Mouse (Mus musculus) ovary, adult 18-20 months (tissue): Measurements from ENCODE around the gene Brwd3.

Experiments used
- DNase-seq: peaks from one replicate; pipeline ENCODE4 v3.0.0; 2022; ENCODE audit warnings: low spot score, mixed read lengths

Gene Brwd3

DNA sequence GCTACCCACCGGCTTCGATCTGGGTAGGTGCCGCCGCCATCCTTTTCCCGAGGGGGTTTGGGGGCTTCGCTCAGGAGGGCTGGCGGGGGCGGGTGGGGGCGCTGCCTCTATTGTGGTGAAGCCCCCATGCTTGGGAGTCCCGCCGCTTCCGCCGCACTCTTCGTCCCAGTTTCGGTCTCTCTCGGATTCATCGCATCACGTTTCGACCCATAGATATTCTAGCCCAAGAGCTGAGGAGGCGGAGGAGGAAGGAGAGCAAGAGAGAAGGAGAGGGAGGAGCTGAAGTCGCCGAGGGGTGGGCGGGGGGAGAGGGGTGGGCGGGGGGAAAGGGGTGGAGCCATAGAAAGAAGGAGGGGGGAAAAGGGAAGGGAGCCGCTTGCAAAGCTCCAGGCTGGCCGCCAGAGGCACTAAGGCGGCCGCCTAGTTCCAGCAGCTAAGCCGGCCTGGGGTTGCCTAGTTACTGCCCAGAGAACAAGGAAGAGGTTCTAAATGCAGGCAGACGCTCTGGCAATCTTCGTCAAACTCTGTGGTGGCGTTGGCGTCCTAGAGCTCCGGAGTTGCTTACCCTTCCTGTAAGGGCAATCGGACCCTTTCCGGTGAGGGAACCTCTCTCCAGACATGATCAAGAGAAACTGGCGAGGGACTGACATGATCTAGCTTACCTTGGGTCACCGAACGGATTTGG, at the start of gene Brwd3:
Gene Brwd3 (minus strand): TSS at position 283 of the 685 bp plus-strand sequence.
- peak; percentile 91 for DNase-seq

DNA sequence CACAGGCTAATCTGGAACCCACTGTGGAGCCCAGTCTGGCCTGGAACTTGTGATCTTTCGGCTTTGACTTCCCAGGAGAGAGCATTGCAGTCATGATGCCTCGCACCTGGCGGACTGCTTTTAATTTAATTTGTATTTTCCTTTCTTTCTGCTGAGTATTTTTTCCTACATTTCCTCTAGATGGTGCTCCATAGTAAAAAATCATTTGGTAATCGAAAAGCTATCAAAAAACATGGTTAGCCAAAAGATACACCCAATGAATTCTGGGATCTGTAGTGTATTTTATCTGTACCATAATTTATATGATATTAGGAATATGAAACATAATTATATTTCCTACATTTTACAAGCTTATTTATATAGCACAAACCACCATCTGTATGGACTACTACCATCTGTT, 28.5 kb upstream of the Brwd3 start:
- no peak for DNase-seq

DNA sequence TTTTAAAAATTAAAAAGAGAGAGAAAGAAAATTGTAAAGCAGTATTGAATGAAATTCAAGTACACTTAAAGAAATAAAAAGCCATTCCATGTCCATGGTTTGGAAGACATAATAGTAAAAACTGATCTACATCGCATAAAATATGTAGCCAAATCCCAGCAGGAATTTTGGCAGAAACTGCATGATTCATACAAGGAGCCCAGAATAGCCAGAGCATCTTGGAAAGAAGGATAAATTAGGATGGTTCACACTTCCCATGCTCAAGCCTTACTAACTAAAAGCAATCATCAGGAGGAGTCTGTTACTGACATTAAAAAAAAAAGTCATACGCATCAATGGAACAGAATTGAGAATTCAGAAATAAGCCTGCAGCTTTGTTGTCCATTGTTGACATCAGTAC, 8.5 kb upstream of the Brwd3 start:
- DNase-seq: no peak

DNA sequence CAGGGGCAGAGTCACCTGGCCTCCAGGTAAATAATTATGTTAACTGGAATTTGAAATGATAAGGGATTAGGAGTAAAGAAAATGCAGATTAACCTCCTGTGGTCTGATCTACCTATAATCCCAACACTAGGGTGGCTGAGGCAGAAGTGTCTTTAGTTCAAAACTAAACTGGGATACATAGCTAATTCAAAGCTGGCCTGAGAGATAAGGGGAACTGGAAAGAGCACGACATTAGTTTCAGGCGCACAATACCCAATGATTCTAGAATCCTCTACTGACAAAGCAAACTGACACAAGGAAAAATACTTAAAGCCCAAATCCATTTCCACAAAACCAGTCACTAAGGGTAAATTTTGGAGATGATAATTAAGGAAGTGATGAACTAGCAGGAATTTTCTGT, 2.2 kb upstream of the Brwd3 start:
- no peak for DNase-seq

DNA sequence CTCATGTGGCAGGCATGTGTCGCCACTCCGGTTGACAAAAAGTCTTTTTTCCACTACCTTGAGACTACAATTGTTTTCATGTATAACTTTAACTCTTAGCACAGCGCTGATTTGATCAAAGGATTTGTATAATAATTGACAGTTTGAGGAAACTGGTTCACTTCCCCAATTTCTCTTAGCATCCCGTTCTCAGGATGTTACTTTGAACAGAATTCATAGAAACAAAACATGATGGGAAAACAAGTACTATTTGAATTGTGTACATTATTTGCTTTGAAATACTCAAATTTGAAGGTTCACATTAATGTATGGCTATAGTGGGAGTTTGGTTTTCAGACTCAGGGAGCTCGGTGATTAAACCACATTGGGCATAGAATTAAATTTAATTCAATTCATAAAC, 1.1 kb upstream of the Brwd3 start:
- DNase-seq: no peak

DNA sequence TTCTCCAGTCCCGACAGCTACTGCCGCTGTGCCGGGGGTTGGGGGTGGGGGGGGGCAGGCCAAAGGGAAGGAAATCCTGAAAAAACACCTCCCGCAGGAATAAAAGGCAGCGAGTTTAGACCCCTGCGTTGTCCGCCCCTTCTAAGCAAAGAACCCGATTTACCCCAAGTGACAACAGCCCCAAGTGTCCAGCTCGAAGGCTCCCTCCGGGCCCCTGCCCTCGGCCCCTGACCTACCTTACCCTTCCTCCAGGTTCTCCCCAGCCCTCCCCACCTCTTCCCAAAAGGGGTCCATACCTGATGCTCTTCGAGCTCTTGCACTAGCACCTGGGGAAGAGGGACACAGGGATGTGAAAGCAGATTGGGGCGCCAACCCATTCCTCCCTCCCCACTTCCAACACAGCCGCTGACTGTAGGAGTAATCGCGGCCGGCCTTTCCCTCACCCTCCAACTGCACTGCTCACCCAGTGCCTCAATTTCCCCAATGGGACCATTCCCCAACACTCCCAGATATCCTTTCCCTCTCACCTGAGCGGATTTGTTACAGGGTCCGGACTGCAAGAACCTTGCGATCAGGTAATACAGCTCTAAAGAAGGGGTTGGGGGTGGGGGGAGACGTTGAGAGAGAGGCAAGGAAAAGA, 671 bp downstream of the Brwd3 start:
- DNase-seq: no peak

DNA sequence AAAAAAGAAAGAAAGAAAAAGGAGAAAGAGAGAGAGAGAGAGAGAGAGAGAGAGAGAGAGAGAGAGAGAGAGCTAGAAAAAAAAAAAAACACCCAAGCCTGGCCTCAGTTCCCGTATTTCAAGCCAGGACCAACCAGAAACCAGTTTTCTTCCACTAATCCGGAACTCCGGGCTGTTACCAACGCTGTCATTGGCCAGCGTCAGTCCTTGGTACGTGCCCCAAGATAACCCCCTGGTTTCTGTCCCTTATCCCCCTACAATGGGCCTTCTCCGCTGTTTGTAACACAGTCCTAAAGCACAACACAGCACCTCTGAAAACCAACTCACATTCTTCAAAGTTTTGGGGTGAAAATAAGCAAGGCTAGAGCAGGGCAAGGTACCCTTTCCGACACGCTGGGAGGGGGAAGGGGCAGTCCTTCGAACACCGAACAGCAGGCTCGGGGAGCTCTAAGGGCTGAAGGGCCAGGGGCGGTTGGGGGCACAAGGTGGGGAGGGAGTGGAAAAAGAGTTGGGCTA, 1.4 kb downstream of the Brwd3 start:
- peak; percentile 71 for DNase-seq

DNA sequence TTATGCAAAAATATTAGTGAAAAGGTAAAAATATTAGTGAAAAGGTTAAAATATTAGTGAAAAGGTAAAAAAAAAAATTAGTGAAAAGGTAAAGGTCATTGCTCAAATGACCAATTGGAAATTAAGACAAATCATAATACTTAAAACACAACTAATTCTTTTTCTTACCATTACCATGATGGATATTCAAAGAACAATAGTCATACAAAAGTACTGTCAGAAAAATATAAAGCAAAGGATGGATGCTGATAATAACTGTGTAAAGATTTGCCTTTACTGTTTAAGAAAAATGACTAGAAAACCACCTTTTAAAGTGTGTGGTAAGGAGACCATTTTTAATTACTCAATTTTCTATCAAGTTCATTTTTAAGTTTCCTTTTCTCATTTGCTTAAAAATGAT, 2.9 kb downstream of the Brwd3 start:
- DNase-seq: no peak

DNA sequence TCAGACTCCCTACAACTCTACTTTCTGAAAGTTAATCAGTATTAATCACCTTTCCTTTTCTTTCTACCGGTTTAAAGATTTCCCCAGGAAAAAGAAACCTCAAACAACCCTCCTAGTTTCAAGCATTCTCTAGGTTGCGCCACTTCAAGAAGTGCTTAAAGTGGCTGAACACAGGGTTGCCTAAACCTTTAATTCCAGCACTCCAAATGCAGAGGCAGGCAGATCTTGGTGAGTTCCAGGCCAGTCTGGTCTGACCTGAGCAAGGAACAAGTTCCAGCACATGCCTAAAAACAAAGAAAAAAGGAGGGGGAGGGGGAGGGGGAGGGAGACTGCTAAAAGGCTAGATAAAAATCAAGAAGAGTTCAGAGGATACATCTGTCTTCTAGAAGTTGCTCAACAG, 6.1 kb downstream of the Brwd3 start:
- no peak for DNase-seq

DNA sequence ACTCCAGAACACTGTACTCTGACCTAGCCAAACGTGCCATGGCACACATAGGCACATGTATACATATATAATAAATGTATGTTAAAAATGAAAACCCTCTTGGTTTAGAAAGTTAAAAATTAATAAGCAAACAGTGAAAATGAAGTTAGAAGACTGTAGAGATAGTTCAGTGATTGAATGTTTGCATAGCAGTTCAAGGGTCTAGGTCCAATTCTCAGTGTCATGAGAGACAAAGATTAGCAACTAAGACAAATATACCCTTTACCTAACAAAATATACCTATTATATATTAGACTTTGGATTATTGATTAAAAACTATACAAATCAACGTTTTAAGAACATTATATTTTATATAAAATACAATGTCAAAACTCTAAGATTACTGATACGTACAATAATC, 36.9 kb downstream of the Brwd3 start:
- no peak for DNase-seq

DNA sequence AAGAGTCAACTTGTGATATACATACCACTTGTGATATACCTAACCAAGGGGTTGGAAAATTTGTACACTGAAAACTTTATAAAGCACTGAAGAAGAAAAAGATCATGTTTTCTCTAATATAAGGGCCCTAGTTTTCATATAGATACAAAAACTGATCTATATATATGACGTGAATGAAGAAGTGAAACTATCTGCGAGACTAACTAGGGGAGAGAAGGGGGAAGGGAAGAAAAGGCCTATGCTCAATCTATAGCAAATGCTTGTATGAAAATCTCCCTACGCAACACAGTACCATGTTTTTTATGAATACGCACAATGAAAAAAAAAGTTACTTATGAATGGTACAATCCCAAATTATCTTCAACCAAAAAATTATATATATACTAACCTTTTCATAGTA, 50.4 kb downstream of the Brwd3 start:
- DNase-seq: no peak

DNA sequence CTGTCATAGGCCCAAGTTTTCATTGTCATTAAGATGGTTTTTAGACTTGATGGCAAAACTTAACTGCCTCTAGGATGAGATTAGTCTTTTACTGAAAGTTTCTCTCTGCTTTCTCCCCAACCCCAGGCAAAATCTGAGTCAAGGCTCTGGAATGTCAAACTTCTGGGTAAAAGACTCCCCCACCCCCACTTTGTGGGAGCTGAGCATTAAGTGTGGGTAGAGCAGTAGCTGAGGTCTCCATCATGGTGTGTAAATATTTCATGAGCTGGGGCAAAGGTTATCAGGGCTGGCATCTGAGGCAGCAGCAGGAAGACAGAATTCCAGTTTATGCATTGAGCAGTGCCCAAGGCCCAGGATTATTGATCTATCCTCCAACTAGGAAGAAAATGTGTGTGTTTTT, 102.4 kb downstream of the Brwd3 start:
- DNase-seq: no peak

DNA sequence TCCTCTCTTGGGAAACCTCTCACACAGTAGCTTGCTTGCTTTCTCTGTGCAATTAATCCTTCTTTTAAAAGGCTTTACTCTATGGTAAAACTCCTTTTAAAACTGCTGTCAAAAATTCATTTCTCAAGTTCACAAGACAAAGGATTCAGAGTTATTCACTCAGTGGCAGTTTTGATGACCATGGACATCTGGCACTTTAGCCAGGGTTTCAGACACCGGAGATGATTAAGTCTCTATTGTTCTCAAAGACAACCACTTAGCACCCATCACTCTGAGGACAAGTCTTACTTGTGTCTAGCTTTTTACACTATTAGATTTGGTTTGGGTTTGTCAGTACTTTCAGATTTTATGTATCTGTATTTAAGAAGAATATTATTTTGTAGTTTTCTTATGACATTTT, 104.6 kb downstream of the Brwd3 start:
- no peak for DNase-seq

DNA sequence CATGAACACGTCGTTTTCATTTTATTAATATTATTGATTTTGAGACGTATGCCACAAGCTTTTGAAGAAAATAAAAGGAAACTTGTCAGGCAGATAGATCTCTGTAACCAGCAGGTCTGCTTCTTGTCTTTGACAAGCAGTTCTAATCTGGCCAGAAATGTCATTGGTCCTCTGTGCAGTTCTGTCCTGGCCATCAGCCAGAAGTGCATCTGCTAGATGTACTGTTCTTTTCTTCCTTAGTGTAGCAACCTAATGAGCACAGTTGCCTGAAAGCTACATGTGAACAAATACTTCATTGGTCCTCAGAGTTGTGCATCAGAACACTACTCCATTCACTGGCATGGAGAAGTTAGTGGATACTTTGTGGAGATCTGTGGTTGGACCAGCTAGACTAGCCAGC, 105.1 kb downstream of the Brwd3 start:
- DNase-seq: no peak

DNA sequence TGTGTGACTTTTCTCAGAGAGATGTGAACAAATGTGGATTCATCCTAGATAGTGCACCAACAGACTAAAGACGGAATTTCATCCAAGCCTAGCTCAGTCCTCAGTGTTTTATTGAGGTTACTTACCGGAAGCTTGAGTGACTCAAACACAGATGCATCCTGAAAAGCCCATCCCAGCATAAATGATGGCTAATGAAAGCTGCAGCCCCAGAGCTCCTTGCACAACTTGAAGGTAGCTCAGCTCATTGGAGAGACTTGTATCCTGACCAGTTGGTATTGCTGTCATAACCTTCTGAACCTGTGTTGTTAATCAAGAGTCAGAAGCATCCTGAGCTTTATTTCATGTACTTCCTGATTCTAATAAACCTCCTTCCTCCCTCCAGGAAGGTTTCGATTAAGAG, 105.8 kb downstream of the Brwd3 start:
- DNase-seq: no peak

DNA sequence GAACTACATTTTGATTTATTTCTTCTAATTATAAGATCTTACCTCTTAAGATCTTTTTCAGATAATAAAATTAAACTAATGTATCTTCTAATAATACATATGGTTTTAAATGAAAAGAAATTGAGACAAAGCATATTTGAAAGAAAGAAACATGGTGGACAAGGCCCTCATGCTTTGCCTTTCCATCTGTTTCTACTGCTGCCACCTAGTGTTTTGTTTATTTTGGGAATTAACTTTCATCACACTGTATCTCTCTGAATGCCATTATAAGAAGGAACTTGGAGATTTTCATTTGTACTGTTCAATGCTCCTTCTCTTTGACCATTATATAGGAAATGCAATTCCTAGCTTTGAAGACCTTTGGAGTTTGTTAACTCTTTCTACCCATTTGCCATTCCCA, 109.9 kb downstream of the Brwd3 start:
- DNase-seq: no peak

DNA sequence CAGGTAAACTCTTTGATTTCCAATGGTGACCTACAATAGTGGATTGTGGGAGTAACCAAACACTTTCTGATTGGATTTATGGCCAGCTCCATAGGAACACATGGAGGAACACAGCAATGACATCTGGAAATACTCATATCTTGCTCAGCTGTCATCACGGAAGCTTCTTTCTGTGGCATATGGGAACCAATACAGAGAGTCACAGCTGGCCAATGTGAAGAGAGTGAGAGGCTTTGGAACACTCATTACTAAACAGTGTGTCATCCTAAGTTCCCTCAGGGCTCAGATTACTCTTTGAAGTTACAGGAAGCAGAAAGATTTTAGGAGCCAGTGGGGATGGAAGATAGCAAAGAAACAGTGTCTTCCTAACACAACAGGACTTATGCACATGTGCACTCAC, 111.7 kb downstream of the Brwd3 start:
- no peak for DNase-seq

DNA sequence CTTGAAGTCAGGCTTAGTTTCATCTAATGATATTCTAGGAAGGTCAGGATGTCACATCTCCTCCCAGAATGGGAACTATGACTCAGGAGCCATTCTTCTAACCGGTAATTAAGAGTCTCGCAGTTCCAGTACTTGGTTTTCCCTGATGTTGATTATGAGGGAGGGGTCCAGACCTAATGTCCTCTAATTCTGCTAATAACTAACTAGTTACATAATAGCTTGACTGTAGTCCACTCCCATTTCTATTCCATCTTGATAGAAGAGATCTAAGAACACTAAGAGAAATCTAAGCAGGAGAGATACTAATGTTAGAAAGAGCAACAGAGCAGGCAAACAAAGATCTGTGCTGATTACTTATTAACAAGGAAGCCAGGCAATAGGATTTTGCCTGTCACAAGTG, 129.9 kb downstream of the Brwd3 start:
- no peak for DNase-seq
